Mouse (Mus musculus) limb, embryonic 14.5 days (tissue): ENCODE results near the gene Rnase2b. TPM values are rescaled to one million over a fixed set of nuclear protein-coding genes. Genes with fewer than 3 reads are reported as not detected.

Experiments
- ATAC-seq: fragments of 200-750 bp; cut with Nextera tagmentation; 2 replicates; pipeline ENCODE4 v1.8.0; 2017; ENCODE audit warnings: low read depth, moderate number of reproducible peaks, moderate TSS enrichment; ENCODE audit not compliant: low FRiP score
- DNase-seq: peaks from one replicate; pipeline ENCODE4 v3.0.0-alpha.2; 2015; ENCODE audit warnings: low spot score
- H3K27ac ChIP-seq: fragments of 300-500 bp; sonication (generic); replicated peaks from 2 replicates; pipeline ENCODE4 v1.5.1; 2014; ENCODE audit warnings: low read depth, mild to moderate bottlenecking, low read length, moderate library complexity, mixed read lengths
- H3K27me3 ChIP-seq: fragments of 300-500 bp; sonication (generic); 2 replicates; pipeline ENCODE4 v1.6.1; 2014; ENCODE audit warnings: low read length, mixed read lengths; ENCODE audit not compliant: control insufficient read depth, insufficient read depth
- H3K36me3 ChIP-seq: fragments of 300-500 bp; sonication (generic); 2 replicates; pipeline ENCODE4 v1.6.1; 2014; ENCODE audit warnings: mild to moderate bottlenecking, low read length, moderate library complexity, mixed read lengths; ENCODE audit not compliant: control insufficient read depth, insufficient read depth
- H3K4me1 ChIP-seq: fragments of 300-500 bp; sonication (generic); 2 replicates; pipeline ENCODE4 v1.6.1; 2014; ENCODE audit warnings: antibody characterized with exemption, low read length, mixed read lengths; ENCODE audit not compliant: control insufficient read depth, insufficient read depth
- H3K4me2 ChIP-seq: fragments of 300-500 bp; sonication (generic); replicated peaks from 2 replicates; pipeline ENCODE4 v1.6.1; 2014; ENCODE audit warnings: low read depth, mild to moderate bottlenecking, low read length, moderate library complexity; ENCODE audit not compliant: severe bottlenecking
- H3K4me3 ChIP-seq: fragments of 300-500 bp; sonication (generic); replicated peaks from 2 replicates; pipeline ENCODE4 v1.5.1; 2014; ENCODE audit warnings: low read length
- H3K9ac ChIP-seq: fragments of 300-500 bp; sonication (generic); 2 replicates; pipeline ENCODE4 v1.6.1; 2014; ENCODE audit warnings: mild to moderate bottlenecking, low read depth, low read length, moderate library complexity; ENCODE audit not compliant: severe bottlenecking
- H3K9me3 ChIP-seq: fragments of 300-500 bp; sonication (generic); 2 replicates; pipeline ENCODE4 v1.6.1; 2016; ENCODE audit warnings: low read length; ENCODE audit not compliant: control insufficient read depth
- POLR2A ChIP-seq: fragments of 200-500 bp; IDR thresholded peaks from 2 replicates; pipeline ENCODE4 v1.8.0; 2012; ENCODE audit warnings: inconsistent platforms, mild to moderate bottlenecking, moderate library complexity, borderline replicate concordance; ENCODE audit not compliant: insufficient read depth, insufficient read length; ENCODE audit errors: extremely low read depth
- WGBS: fragments of 180-500 bp; shearing (Covaris S2); extraction: QIAGEN DNeasy Blood & Tissue Kit; methylation state at CpG from one replicate; pipeline ENCODE4 v1.1.7; 2014; 5-methylcytosine and 5-hydroxymethylcytosine counted together
- polyA plus RNA-seq, 2 experiments: library from polyadenylated mRNA; depleted of rRNA in 1 of 2; stranded (reverse) in 1 of 2; unstranded in 1 of 2; fragments of >200 nt; fragmentation: Nextera tagmentation in 1 of 2; extraction: Ambion mirVana in 1 of 2; gene quantifications; 2 replicates each; pipeline versions ENCODE4 v1.2.1 to v1.2.3; 2012 to 2014

Rnase2b gene
- polyA plus RNA-seq, 2 experiments, result not detected

GRCm38 (mm10) chr14:51199098-51200023, 37.3 kb downstream of the Rnase2b start, which contains the start of gene Ang2:
Gene Ang2, minus strand, starts transcription at chr14:51199148.
- Histone ChIP-seq H3K36me3 (no peaks in the 10 kb centered on the region), H3K27ac (no peak within 1 kb of the TSS), H3K4me3 (no peak within 1 kb of the TSS), H3K27me3 (no peaks in the 10 kb centered on the region), H3K9me3 (no peaks in the 10 kb centered on the region), H3K9ac (no peak within 1 kb of the TSS), H3K4me2 (no peak within 1 kb of the TSS), H3K4me1 (no peaks in the 10 kb centered on the region)
- 75% methylated on average over 5 of the region's 5 CpGs for WGBS
- no peak for ATAC-seq
- no peak for TF ChIP-seq POLR2A
- DNase-seq, result no peak

GRCm38 (mm10) chr14:51200054-51200453, 38.0 kb downstream of the Rnase2b start:
- ATAC-seq (no peak), DNase-seq (no peak)
- Histone ChIP-seq H3K9ac (no peak overlapping the region), H3K4me2 (no peak overlapping the region), H3K27me3 (no peaks in the 10 kb centered on the region), H3K27ac (no peak overlapping the region), H3K9me3 (no peaks in the 10 kb centered on the region), H3K4me1 (no peaks in the 10 kb centered on the region), H3K4me3 (no peak overlapping the region), H3K36me3 (no peaks in the 10 kb centered on the region)
- no peak for TF ChIP-seq POLR2A
- 95% methylated on average over 2 of the region's 2 CpGs for WGBS

DNA sequence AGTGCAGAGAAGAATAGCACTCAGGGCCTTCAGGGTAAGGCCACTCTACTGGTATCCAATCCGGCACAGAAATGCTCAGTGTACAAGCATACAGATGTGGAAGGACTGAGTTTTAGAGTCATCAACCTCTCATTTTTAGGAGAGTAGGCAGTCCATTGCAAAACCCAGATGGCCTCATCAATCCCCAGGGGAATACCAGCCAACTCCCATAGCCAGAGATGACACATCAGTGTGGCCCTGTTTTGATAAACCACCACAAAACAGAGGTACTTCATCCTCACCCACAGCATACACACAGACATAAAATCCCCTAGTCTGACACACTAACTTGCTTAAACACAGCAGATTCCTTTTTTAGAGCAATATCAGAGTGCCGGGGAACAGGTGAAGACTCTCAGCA, 38.4 kb downstream of the Rnase2b start:
- no peaks in the 10 kb centered on the region for H3K36me3 ChIP-seq
- no peak overlapping the region for H3K9ac ChIP-seq
- TF ChIP-seq POLR2A, result no peak
- H3K27me3 ChIP-seq, result no peaks in the 10 kb centered on the region
- DNase-seq (no peak), ATAC-seq (no peak)
- no peaks in the 10 kb centered on the region for H3K9me3 ChIP-seq
- no peak overlapping the region for H3K27ac ChIP-seq
- no peak overlapping the region for H3K4me3 ChIP-seq
- H3K4me2 ChIP-seq, result no peak overlapping the region
- H3K4me1 ChIP-seq, result no peaks in the 10 kb centered on the region
- 86% methylated on average over 2 of the region's 2 CpGs for WGBS

DNA sequence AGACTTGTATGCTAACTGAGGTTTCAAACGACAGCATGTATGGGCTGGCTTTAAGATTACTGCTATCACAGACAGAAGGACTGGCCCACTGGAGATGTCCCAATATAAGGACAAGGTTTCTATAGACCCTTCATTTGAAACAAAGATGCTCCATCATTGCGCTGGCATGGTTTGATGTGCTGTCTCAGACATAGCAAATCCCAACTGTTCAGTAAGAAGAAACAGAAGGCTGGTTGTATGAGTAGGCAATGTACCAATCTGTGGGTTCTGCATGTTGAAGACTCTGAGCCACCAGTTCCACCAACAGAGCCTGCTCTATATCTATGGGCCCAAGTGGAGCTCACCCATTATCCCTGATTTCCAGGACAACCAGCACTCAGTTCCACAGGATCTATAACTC, 41.1 kb downstream of the Rnase2b start, which contains the start of gene Ear14:
Gene Ear14 (plus strand): TSS at position 277 of the 400 bp plus-strand sequence.
- Histone ChIP-seq H3K36me3 (no peaks in the 10 kb centered on the region), H3K9me3 (no peaks in the 10 kb centered on the region), H3K27me3 (no peaks in the 10 kb centered on the region), H3K9ac (no peak within 1 kb of the TSS), H3K4me1 (no peaks in the 10 kb centered on the region), H3K4me3 (no peak within 1 kb of the TSS), H3K27ac (no peak within 1 kb of the TSS), H3K4me2 (no peak within 1 kb of the TSS)
- WGBS, result 75% methylated on average over 2 of the region's 2 CpGs
- ATAC-seq, result no peak
- DNase-seq, result no peak
- no peak for TF ChIP-seq POLR2A

Other genes starting within 250 kb of the Rnase2b start
- gene Osgep, start 237.4 kb upstream of the Rnase2b start, polyA plus RNA-seq (2012; rRNA removed), result 116 and 137 TPM in 2 replicates
- gene Osgep, start 237.4 kb upstream of the Rnase2b start, polyA plus RNA-seq (2014; fragmentation: Nextera tagmentation; extraction: Ambion mirVana), result 163 and 164 TPM in 2 replicates
- 127 and 143 TPM in 2 replicates for gene Apex1, start 237.3 kb upstream of the Rnase2b start, polyA plus RNA-seq (2012; rRNA removed)
- gene Apex1, start 237.3 kb upstream of the Rnase2b start, polyA plus RNA-seq (2014; fragmentation: Nextera tagmentation; extraction: Ambion mirVana), result 218 and 219 TPM in 2 replicates
- 82.3 and 122 TPM in 2 replicates for gene Pip4p1, start 231.4 kb upstream of the Rnase2b start, polyA plus RNA-seq (2012; rRNA removed)
- 50.3 and 54.0 TPM in 2 replicates for gene Pip4p1, start 231.4 kb upstream of the Rnase2b start, polyA plus RNA-seq (2014; fragmentation: Nextera tagmentation; extraction: Ambion mirVana)
- 37.7 and 42.1 TPM in 2 replicates for gene Pnp, start 231.2 kb upstream of the Rnase2b start, polyA plus RNA-seq (2012; rRNA removed)
- gene Pnp, start 231.2 kb upstream of the Rnase2b start, polyA plus RNA-seq (2014; fragmentation: Nextera tagmentation; extraction: Ambion mirVana), result 52.4 and 52.6 TPM in 2 replicates
- gene Gm49342, start 217.7 kb upstream of the Rnase2b start, polyA plus RNA-seq (2012; rRNA removed), result 42.1 and 42.8 TPM in 2 replicates
- not detected in 2 replicates for gene Gm49342, start 217.7 kb upstream of the Rnase2b start, polyA plus RNA-seq (2014; fragmentation: Nextera tagmentation; extraction: Ambion mirVana)
- gene Pnp2, start 206.3 kb upstream of the Rnase2b start, polyA plus RNA-seq (2012; rRNA removed), result 0.15 and 0.31 TPM in 2 replicates
- gene Pnp2, start 206.3 kb upstream of the Rnase2b start, polyA plus RNA-seq (2014; fragmentation: Nextera tagmentation; extraction: Ambion mirVana), result 0.37 and 0.39 TPM in 2 replicates
- gene Rnase10, start 154.5 kb upstream of the Rnase2b start, polyA plus RNA-seq (2012; rRNA removed), result 0.13 and 0.18 TPM in 2 replicates
- not detected in 2 replicates for gene Rnase10, start 154.5 kb upstream of the Rnase2b start, polyA plus RNA-seq (2014; fragmentation: Nextera tagmentation; extraction: Ambion mirVana)
- 0.05 TPM in 1 of 2 replicates, not detected in the other for gene Rnase9, start 120.4 kb upstream of the Rnase2b start, polyA plus RNA-seq (2012; rRNA removed)
- not detected in 2 replicates for gene Rnase9, start 120.4 kb upstream of the Rnase2b start, polyA plus RNA-seq (2014; fragmentation: Nextera tagmentation; extraction: Ambion mirVana)
- not detected in 2 replicates for gene Rnase11, start 112.1 kb upstream of the Rnase2b start, polyA plus RNA-seq (2012; rRNA removed)
- gene Rnase11, start 112.1 kb upstream of the Rnase2b start, polyA plus RNA-seq (2014; fragmentation: Nextera tagmentation; extraction: Ambion mirVana), result not detected in 2 replicates
- 0.14 and 0.17 TPM in 2 replicates for gene Rnase12, start 104.6 kb upstream of the Rnase2b start, polyA plus RNA-seq (2012; rRNA removed)
- gene Rnase12, start 104.6 kb upstream of the Rnase2b start, polyA plus RNA-seq (2014; fragmentation: Nextera tagmentation; extraction: Ambion mirVana), result not detected in 2 replicates
- not detected in 2 replicates for gene Olfr750, start 87.8 kb upstream of the Rnase2b start, polyA plus RNA-seq (2012; rRNA removed)
- gene Olfr750, start 87.8 kb upstream of the Rnase2b start, polyA plus RNA-seq (2014; fragmentation: Nextera tagmentation; extraction: Ambion mirVana), result not detected in 2 replicates
- gene Rnase4, start 71.2 kb upstream of the Rnase2b start, polyA plus RNA-seq (2012; rRNA removed), result 66.2 and 67.4 TPM in 2 replicates
- gene Rnase4, start 71.2 kb upstream of the Rnase2b start, polyA plus RNA-seq (2014; fragmentation: Nextera tagmentation; extraction: Ambion mirVana), result 51.9 and 59.4 TPM in 2 replicates
- gene Ang, start 71.1 kb upstream of the Rnase2b start, polyA plus RNA-seq (2012; rRNA removed), result 9.7 and 13.6 TPM in 2 replicates
- 7.3 and 8.3 TPM in 2 replicates for gene Ang, start 71.1 kb upstream of the Rnase2b start, polyA plus RNA-seq (2014; fragmentation: Nextera tagmentation; extraction: Ambion mirVana)
- gene Eddm3b, start 47.8 kb upstream of the Rnase2b start, polyA plus RNA-seq (2012; rRNA removed), result 0.04 TPM in 1 of 2 replicates, not detected in the other
- gene Eddm3b, start 47.8 kb upstream of the Rnase2b start, polyA plus RNA-seq (2014; fragmentation: Nextera tagmentation; extraction: Ambion mirVana), result not detected in 2 replicates
- 1.1 and 1.3 TPM in 2 replicates for gene Rnase6, start 38.4 kb upstream of the Rnase2b start, polyA plus RNA-seq (2012; rRNA removed)
- gene Rnase6, start 38.4 kb upstream of the Rnase2b start, polyA plus RNA-seq (2014; fragmentation: Nextera tagmentation; extraction: Ambion mirVana), result 0.77 and 2.3 TPM in 2 replicates
- gene Rnase1, start 15.5 kb upstream of the Rnase2b start, polyA plus RNA-seq (2012; rRNA removed), result 0.47 and 0.61 TPM in 2 replicates
- 0.39 and 0.61 TPM in 2 replicates for gene Rnase1, start 15.5 kb upstream of the Rnase2b start, polyA plus RNA-seq (2014; fragmentation: Nextera tagmentation; extraction: Ambion mirVana)
- not detected in 2 replicates for gene Ang2, start 36.9 kb downstream of the Rnase2b start, polyA plus RNA-seq (2012; rRNA removed)
- gene Ang2, start 36.9 kb downstream of the Rnase2b start, polyA plus RNA-seq (2014; fragmentation: Nextera tagmentation; extraction: Ambion mirVana), result not detected in 2 replicates
- gene Ear14, start 41.1 kb downstream of the Rnase2b start, polyA plus RNA-seq (2012; rRNA removed), result not detected in 2 replicates
- gene Ear14, start 41.1 kb downstream of the Rnase2b start, polyA plus RNA-seq (2014; fragmentation: Nextera tagmentation; extraction: Ambion mirVana), result not detected in 2 replicates
- not detected in 2 replicates for gene Rnase2a, start 93.9 kb downstream of the Rnase2b start, polyA plus RNA-seq (2012; rRNA removed)
- gene Rnase2a, start 93.9 kb downstream of the Rnase2b start, polyA plus RNA-seq (2014; fragmentation: Nextera tagmentation; extraction: Ambion mirVana), result not detected in 2 replicates
- not detected in 2 replicates for gene Gm7247, start 199.5 kb downstream of the Rnase2b start, polyA plus RNA-seq (2012; rRNA removed)
- not detected in 2 replicates for gene Gm7247, start 199.5 kb downstream of the Rnase2b start, polyA plus RNA-seq (2014; fragmentation: Nextera tagmentation; extraction: Ambion mirVana)
- not detected in 2 replicates for gene Vmn2r88, start 248.6 kb downstream of the Rnase2b start, polyA plus RNA-seq (2012; rRNA removed)
- not detected in 2 replicates for gene Vmn2r88, start 248.6 kb downstream of the Rnase2b start, polyA plus RNA-seq (2014; fragmentation: Nextera tagmentation; extraction: Ambion mirVana)